Mouse (Mus musculus): ENCODE measurements at regions not wholly inside any gene's neighbourhood (a gene's known extent, or its start where the extent isn't known, plus 50 kb on each side); places are given as distances from the start of the nearest gene placed in this dataset.

DNA sequence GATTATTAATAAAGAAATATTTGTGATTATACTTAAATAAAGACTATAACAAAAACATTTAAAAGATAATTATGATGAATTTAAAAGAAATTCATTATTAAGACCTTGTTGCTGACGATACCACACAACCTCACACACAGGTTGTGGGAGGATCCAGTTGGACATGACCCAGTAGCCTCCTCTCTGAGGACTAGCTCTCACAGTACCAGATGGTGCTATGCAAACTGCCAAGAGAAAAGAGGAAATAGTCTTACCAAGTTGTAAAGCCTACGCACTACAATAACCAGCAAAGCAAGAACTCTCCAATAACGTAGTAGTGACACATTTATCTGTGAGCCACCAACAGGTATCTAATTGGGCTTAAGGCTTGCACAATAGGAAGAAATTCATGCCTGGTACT, 379.7 kb upstream of the Map3k7 start:
- WGBS, result 84% methylated on average over 3 of the region's 3 CpGs
- no peaks in the 10 kb centered on the region for H3K4me1 ChIP-seq (ENCODE audit: control insufficient read depth, insufficient read depth, low read length)
- H3K9ac ChIP-seq (ENCODE audit: low read depth, low read length), result no peak overlapping the region
- DNase-seq (ENCODE audit: extremely low read depth, low read depth, low spot score), result no peak
- H3K4me3 ChIP-seq (ENCODE audit: insufficient read depth, low read depth, low read length), result no peak overlapping the region
- TF ChIP-seq CTCF (IDR thresholded peaks at IDR 0.05; ENCODE audit: low read depth, low read length) (no peak), POLR2A (IDR thresholded peaks at IDR 0.05; ENCODE audit: extremely low read depth, insufficient read depth, low read length) (no peak)
- no peaks in the 10 kb centered on the region for H3K79me2 ChIP-seq (ENCODE audit: control insufficient read depth, insufficient read depth, low read length)
- 0 out of 2 replicates have a peak, but pooled peaks cover 2% of the 10 kb centered on the region for H3K27me3 ChIP-seq (ENCODE audit: control insufficient read depth, insufficient read depth, low read length)
- H3K27ac ChIP-seq (replicated peaks; ENCODE audit: insufficient read depth, low read depth, low read length), result no peak overlapping the region
- no peaks in the 10 kb centered on the region for H3K36me3 ChIP-seq (ENCODE audit: control insufficient read depth, insufficient read depth, low read length)

- Histone ChIP-seq H3K9ac (ENCODE audit: low read depth, low read length) (no peak overlapping the region), H3K27ac (replicated peaks; ENCODE audit: insufficient read depth, low read depth, low read length) (no peak overlapping the region), H3K79me2 (ENCODE audit: control insufficient read depth, insufficient read depth, low read length) (no peaks in the 10 kb centered on the region), H3K4me3 (ENCODE audit: insufficient read depth, low read depth, low read length) (no peak overlapping the region), H3K4me1 (ENCODE audit: control insufficient read depth, insufficient read depth, low read length) (no peaks in the 10 kb centered on the region), H3K36me3 (ENCODE audit: control insufficient read depth, insufficient read depth, low read length) (no peaks in the 10 kb centered on the region), H3K27me3 (ENCODE audit: control insufficient read depth, insufficient read depth, low read length) (no peaks in the 10 kb centered on the region)
- WGBS, result 74% methylated on average over 1 of the region's 1 CpGs
- DNase-seq (ENCODE audit: extremely low read depth, low read depth, low spot score), result no peak
- TF ChIP-seq POLR2A (IDR thresholded peaks at IDR 0.05; ENCODE audit: extremely low read depth, insufficient read depth, low read length) (no peak), CTCF (IDR thresholded peaks at IDR 0.05; ENCODE audit: low read depth, low read length) (no peak)
These were observed 369.8 kb upstream of the Map3k7 start for GRCm38 (mm10) chr4:31594089-31594488.

DNA sequence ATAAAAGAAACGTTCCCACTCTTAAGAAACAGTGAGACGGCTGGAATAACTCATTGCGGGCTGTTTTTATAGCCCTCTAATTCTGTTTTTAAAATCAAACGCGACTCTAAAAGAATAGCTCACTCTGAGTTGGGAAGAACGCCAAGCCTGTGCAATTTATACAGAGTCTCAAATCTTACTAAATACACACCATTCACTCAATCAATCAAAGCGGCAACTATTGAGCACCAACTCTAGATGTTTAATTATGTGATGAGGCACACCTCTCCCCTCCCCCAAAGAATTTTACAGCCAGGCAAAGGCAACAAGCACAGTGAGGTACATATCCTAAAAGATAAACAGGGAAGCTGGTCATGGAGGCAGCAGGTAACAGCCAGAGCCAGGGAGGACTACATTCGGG, 362.4 kb upstream of the Map3k7 start:
- no peaks in the 10 kb centered on the region for H3K27me3 ChIP-seq (ENCODE audit: control insufficient read depth, insufficient read depth, low read length)
- H3K4me3 ChIP-seq (ENCODE audit: insufficient read depth, low read depth, low read length), result no peak overlapping the region
- no peak overlapping the region for H3K9ac ChIP-seq (ENCODE audit: low read depth, low read length)
- H3K27ac ChIP-seq (replicated peaks; ENCODE audit: insufficient read depth, low read depth, low read length), result no peak overlapping the region
- 80% methylated on average over 8 of the region's 8 CpGs for WGBS
- no peak for DNase-seq (ENCODE audit: extremely low read depth, low read depth, low spot score)
- H3K79me2 ChIP-seq (ENCODE audit: control insufficient read depth, insufficient read depth, low read length), result no peaks in the 10 kb centered on the region
- H3K36me3 ChIP-seq (ENCODE audit: control insufficient read depth, insufficient read depth, low read length), result no peaks in the 10 kb centered on the region
- H3K4me1 ChIP-seq (ENCODE audit: control insufficient read depth, insufficient read depth, low read length), result no peaks in the 10 kb centered on the region
- no peak for TF ChIP-seq CTCF (IDR thresholded peaks at IDR 0.05; ENCODE audit: low read depth, low read length)
- no peak for TF ChIP-seq POLR2A (IDR thresholded peaks at IDR 0.05; ENCODE audit: extremely low read depth, insufficient read depth, low read length)

DNA sequence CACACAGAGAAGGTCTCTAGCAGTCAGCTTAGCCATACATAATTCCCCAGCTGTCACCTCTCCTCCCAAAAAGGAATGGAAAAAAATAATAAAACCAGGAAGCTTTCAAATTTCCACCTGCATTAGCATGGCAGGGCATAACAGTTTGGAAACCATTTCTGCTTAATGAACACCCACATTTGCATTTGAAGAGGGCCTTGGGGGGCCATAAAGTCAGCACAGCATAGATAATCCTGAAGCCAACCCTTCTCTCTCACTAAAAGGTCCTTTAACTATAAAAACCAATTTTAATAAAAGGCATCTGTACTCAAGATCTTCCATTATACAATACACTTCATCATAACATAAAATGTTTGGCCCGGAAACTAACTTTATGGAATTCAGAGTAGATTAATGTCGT, 360.1 kb upstream of the Map3k7 start:
- no peaks in the 10 kb centered on the region for H3K79me2 ChIP-seq (ENCODE audit: control insufficient read depth, insufficient read depth, low read length)
- H3K4me3 ChIP-seq (ENCODE audit: insufficient read depth, low read depth, low read length), result no peak overlapping the region
- TF ChIP-seq POLR2A (IDR thresholded peaks at IDR 0.05; ENCODE audit: extremely low read depth, insufficient read depth, low read length), result no peak
- no peak for TF ChIP-seq CTCF (IDR thresholded peaks at IDR 0.05; ENCODE audit: low read depth, low read length)
- no peaks in the 10 kb centered on the region for H3K4me1 ChIP-seq (ENCODE audit: control insufficient read depth, insufficient read depth, low read length)
- WGBS, result 91% methylated on average over 2 of the region's 2 CpGs
- H3K27ac ChIP-seq (replicated peaks; ENCODE audit: insufficient read depth, low read depth, low read length), result no peak overlapping the region
- no peaks in the 10 kb centered on the region for H3K36me3 ChIP-seq (ENCODE audit: control insufficient read depth, insufficient read depth, low read length)
- H3K9ac ChIP-seq (ENCODE audit: low read depth, low read length), result no peak overlapping the region
- DNase-seq (ENCODE audit: extremely low read depth, low read depth, low spot score), result no peak
- no peaks in the 10 kb centered on the region for H3K27me3 ChIP-seq (ENCODE audit: control insufficient read depth, insufficient read depth, low read length)

GRCm38 (mm10) chr4:31608811-31609210, 355.1 kb upstream of the Map3k7 start:
- Histone ChIP-seq H3K27me3 (ENCODE audit: control insufficient read depth, insufficient read depth, low read length) (no peaks in the 10 kb centered on the region), H3K27ac (replicated peaks; ENCODE audit: insufficient read depth, low read depth, low read length) (no peak overlapping the region), H3K79me2 (ENCODE audit: control insufficient read depth, insufficient read depth, low read length) (no peaks in the 10 kb centered on the region), H3K4me1 (ENCODE audit: control insufficient read depth, insufficient read depth, low read length) (no peaks in the 10 kb centered on the region), H3K4me3 (ENCODE audit: insufficient read depth, low read depth, low read length) (no peak overlapping the region), H3K36me3 (ENCODE audit: control insufficient read depth, insufficient read depth, low read length) (no peaks in the 10 kb centered on the region), H3K9ac (ENCODE audit: low read depth, low read length) (no peak overlapping the region)
- 76% methylated on average over 8 of the region's 8 CpGs for WGBS
- no peak for TF ChIP-seq POLR2A (IDR thresholded peaks at IDR 0.05; ENCODE audit: extremely low read depth, insufficient read depth, low read length)
- no peak for TF ChIP-seq CTCF (IDR thresholded peaks at IDR 0.05; ENCODE audit: low read depth, low read length)
- no peak for DNase-seq (ENCODE audit: extremely low read depth, low read depth, low spot score)

GRCm38 (mm10) chr4:31609559-31609958, 354.3 kb upstream of the Map3k7 start:
- Histone ChIP-seq H3K79me2 (ENCODE audit: control insufficient read depth, insufficient read depth, low read length) (no peaks in the 10 kb centered on the region), H3K4me1 (ENCODE audit: control insufficient read depth, insufficient read depth, low read length) (no peaks in the 10 kb centered on the region), H3K27me3 (ENCODE audit: control insufficient read depth, insufficient read depth, low read length) (no peaks in the 10 kb centered on the region), H3K36me3 (ENCODE audit: control insufficient read depth, insufficient read depth, low read length) (no peaks in the 10 kb centered on the region), H3K4me3 (ENCODE audit: insufficient read depth, low read depth, low read length) (no peak overlapping the region), H3K9ac (ENCODE audit: low read depth, low read length) (no peak overlapping the region), H3K27ac (replicated peaks; ENCODE audit: insufficient read depth, low read depth, low read length) (no peak overlapping the region)
- WGBS, result 80% methylated on average over 6 of the region's 6 CpGs
- DNase-seq (ENCODE audit: extremely low read depth, low read depth, low spot score), result no peak
- TF ChIP-seq CTCF (IDR thresholded peaks at IDR 0.05; ENCODE audit: low read depth, low read length), result no peak
- TF ChIP-seq POLR2A (IDR thresholded peaks at IDR 0.05; ENCODE audit: extremely low read depth, insufficient read depth, low read length), result no peak
